Mouse (Mus musculus): ENCODE data around the gene Camsap2.

Gene Camsap2

GRCm38 (mm10) chr1:136255174-136255573 lies 90.7 kb downstream of the Camsap2 start:
- no peak for DNase-seq

- no peak for DNase-seq
Measured at GRCm38 (mm10) chr1:136254503-136255065, 91.3 kb downstream of the Camsap2 start.

- peak; percentile 17 to 28 for DNase-seq
Measured at GRCm38 (mm10) chr1:136253472-136253871, 92.4 kb downstream of the Camsap2 start.

GRCm38 (mm10) chr1:136249662-136250061 lies 96.2 kb downstream of the Camsap2 start:
- peak; percentile 23 to 26 for DNase-seq

DNA sequence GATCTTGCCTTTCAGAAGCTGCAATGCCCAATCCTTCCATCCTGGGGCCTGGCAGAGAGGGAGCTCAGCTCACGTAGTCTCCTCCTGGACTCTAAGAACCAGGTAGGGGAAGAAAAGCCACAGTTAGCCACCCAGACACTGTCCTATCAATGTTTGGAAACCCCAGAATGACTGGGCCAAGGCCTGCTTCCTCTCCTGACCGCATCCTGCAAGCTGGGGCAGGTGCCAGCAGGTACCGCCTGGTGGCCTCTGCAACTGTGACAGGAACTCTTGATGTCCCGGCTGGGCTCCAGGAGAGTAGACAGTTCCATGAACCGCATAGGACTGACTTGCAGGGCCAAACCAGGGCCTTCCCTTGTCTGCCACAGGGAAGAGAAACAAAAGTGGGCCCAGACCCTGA lies 98.5 kb downstream of the Camsap2 start:
- no peak for DNase-seq

DNA sequence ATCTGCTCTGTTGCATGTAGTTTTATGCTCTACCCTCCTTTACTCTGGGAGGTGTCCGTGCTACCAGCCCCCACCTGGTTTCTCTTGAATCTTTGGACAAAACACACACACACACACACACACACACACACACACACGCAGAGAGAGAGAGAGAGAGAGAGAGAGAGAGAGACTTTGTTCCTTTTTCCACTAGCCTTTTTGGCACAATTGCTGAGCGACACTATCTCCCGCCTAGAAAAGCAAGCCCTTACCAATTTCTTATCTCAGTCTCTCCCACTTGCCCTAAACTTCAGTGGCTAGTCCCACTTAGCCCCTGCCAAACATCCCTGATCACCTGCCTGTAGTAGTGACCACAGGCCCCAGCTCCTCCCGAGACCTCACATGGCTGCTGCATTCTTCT lies 101.4 kb downstream of the Camsap2 start:
- DNase-seq, result no peak

DNA sequence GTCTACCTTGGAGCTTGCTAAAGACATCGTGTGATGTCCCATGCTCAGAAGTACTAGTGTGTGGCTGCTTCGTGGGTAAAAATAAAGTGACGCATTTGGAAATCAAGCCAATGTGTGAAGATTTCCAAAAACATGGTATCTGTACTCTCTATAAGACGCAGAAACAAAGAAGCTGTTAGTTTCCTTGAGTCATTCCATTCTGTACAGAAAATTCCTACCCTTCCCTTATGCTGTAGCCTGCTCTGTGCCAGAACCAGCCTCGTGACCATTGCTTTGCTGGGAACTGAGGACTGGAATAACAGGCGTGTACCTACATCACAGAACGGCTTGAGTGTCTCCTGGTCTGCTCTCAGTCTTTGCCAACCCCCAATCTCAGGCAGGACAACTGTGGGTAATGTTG lies 104.1 kb downstream of the Camsap2 start:
- no peak for DNase-seq

GRCm38 (mm10) chr1:136238495-136238894 lies 107.4 kb downstream of the Camsap2 start:
- no peak for DNase-seq

DNA sequence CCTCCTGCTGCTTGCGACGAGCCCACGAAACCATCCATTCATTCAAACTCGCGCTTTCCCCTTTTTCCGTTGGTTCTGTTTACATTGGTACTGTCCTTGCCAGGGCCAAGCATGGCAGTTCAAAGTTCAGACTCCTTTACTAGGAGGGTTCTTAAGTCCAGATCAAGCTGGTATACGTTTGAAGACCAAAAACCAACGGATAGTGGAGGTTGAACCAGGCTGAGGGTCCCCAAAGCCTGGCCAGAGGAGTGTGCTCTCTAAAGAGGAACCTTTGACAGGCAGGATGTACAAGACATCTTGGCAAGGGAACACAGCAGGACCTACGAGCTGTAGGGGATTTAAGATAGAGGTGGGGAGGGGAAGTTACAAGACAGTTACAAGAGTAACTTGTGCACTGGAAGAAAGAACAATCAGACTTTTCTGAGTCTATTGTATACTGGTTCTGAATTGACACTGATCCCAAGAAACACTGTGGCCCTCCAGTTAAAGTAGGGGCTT lies 111.3 kb downstream of the Camsap2 start:
- DNase-seq, result no peak

DNA sequence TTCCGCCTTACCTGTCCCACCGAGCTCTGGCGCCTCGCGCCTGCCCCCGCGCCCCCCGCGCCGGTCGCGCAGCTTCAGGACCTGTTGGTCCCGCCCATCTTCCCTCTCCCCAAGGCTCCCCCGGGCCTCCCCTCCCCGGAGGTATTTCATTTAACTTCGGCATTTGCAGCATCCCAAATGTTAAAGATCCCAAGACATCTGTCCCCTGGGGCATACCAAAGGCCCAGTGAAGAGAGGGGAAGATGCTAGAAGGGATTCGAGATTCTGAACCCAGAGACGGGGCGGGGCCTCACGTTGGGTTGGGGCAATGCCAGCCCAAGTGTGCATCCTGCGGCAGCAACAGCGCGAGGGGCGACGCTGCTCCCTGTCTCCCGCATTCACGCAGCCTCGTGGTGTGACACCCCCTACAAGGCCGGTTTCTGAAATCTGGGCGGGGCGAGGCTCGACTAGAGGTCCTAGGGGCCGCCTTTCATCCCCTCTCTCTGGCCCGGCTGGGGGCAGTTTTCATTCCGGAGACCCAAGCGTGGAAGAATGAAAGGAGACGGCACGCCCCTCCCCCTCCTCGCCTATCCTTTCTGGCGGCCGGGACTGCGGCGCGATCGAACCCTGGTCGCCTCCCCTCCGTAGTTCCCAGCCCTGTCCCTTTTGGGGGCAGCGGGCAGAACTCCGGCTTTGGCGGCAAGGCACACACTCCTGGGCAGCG lies 111.9 kb downstream of the Camsap2 start, which contains the start of gene Inava:
Gene Inava (minus strand): TSS at position 373 of the 703 bp plus-strand sequence.
- DNase-seq, result peak; percentile 40 to 43

DNA sequence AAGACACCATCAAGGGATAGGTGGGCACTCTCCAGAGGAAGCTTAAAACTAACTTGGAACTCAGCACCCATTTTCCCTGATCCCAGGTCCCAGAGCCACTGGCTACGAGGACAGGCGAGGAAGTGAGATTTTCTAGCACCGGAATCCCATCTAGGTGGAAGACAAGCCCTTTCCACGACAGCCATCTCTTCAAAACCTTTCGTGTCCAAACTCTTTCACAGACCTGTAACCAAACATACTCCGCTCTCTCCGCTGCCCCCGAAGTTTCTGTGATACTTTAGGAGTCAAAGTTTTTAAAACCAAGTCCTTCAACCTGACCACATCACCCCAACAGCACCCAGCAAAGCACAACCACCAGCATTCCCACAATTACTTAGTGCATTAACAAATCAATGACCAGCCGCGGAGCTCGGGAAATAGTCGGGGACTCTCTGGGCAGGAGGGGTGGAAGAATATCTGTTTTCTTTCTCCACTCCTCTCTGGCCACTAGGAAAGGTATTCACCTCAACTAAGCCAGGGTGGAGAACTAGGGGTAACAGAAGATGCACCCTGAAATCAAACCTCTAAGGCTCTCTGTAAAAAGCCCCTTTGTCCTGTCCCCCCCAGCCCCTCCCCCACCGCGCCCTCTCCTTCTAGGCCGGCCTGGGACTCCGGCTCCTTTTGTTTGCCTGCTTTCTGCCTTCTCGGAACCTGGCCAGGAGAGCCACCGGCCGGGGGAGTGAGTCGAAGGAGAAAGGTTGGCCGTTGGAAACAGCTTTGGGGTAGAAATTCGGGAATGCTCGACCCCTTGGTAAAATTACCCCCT lies 112.7 kb downstream of the Camsap2 start:
- peak in 1 of 2 experiments; percentile 14 for DNase-seq

GRCm38 (mm10) chr1:136232285-136232926 lies 113.5 kb downstream of the Camsap2 start:
- no peak for DNase-seq

DNA sequence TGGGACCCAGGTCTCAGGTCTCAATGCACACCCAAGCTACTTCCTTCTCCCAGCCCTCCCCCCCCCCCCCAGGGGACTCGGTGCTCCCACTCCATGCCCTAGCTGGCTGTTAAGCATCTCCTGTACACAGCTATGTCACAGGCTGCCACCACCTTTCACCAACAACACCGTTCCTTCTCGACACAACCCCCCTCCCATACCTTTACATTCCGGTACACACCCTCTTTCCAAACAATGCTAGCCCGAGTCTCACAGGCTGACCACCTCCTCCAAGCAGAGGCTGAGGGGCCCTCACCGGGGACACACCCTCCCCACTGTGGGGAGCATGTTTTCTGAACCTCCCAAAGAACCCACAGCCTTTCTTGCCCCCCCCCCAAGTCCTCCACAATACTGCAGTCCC lies 114.3 kb downstream of the Camsap2 start:
- no peak for DNase-seq

DNA sequence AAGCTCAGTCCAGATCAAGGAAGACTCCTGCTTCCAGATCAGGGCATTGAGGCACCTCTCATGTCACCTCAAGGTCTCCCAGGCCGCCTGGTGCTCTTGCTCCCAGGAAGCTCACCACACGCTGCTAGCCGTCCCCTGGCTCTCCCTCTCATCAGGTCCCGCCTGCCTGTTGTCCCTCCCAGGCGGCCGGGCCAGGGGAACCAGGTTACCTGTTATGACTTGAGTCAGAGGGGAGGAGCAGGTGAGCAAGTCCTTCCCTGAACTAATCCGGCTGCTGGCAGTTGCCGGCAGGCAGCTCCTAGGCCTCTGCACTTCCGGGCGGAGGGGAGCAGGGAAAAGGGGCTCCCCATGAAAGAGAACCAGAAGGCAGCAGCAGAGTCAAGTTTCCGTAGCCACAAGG lies 115.7 kb downstream of the Camsap2 start:
- DNase-seq, result no peak

DNA sequence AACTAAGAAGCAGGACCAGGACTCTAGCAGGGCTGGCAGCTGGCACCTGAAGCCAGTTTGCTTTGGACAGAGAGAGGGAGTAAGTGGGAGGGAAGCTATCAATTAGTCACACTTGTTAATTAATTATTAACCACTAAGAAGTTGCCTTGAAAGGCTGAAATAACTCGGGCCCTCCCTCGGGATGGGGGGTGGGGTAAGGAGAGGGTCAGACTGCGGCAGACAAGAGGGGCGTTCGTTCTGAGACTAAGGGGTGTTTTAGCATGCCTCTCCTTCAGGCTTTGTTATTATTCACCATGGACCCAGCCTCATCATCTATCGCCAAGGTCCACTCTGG lies 116.9 kb downstream of the Camsap2 start:
- no peak for DNase-seq

GRCm38 (mm10) chr1:136228328-136229039 lies 117.4 kb downstream of the Camsap2 start:
- DNase-seq, result no peak

DNA sequence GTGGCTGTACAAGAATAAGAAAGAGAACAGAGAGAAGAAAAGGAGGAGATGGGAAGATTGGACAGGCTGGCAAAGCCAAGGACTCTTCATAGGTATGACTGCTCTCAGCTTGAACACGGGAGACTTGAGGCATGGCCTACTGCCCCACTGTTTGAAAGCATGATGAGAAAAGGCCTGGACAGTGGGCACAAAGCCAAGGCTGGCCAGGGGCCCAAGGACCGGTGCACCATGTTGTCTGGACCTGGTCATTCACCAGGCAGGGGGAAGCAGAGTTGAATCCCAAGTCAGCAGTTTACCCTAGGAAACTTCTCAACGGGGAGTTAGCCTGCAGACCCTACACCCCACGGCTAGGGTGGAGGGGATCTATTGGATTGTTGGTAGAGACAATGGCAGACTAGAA lies 118.0 kb downstream of the Camsap2 start:
- no peak for DNase-seq

DNA sequence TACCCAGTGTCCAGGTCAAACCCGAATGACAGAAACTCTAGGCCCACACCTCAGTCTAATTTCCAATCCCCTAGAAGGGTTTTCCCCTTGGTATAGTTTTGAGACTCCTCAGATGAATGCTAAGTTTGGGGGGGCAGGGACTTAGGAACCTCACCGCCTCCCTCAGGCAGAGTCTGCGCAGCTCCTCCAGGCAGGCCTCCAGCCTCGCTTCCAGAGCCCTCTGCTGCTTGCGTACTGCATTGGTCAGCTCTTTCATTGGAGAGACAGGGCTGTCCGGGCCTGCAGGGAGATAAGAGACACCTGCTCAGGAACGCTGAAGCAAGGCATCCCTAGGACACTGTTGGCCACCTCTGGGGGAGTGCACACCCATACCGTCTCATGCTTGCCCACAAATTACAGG lies 119.3 kb downstream of the Camsap2 start:
- no peak for DNase-seq

GRCm38 (mm10) chr1:136225846-136226245 lies 120.1 kb downstream of the Camsap2 start:
- no peak for DNase-seq

DNA sequence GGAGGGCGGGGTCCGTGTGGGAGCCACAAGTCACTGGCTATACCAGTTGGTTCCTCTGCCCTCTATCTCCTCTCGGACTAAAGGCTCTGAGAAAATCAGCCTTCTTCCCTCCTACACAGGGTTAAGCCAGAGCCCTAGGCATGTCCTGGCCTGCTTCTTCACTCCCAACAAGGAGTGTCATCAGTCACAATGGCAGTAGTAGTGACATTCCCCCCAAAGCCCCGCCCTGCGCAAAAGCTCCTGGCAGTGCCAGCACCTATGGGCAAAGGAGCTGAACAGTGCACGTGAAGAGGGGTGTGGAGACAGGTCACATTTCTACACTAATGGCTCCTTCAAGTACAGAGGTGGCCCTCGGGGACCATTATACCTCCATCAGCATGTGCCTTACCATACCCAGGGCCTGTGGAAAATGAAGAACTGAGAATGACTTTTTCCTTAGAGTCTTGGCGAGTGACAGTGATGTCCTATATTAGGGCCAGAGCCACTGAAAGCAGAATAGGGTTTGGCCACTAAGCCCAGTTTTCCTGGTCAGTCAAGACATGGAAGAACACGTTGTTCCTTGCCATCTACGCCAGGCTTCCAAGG lies 122.1 kb downstream of the Camsap2 start:
- no peak for DNase-seq

DNA sequence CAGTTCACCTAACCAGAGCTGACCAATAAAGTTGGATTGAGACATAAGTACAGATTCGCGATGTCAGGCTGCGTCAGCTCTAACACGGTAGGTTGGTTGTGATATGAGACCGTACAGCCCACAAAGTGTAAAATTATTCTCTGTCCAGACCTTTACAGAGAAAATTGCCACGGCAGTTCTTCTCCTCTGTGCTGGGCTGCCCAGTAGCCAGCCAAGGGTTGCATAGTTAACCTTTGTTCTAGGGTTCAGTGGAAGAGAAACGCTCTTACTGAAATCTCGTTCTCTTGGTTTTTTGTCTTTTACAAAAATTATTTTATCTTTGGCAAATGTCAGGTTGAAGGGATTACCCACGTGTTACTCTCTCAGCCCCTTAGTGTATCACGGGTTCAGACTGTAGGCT lies 123.5 kb downstream of the Camsap2 start:
- DNase-seq, result no peak
